Mouse (Mus musculus) adrenal gland, adult 8-10 months (tissue): ENCODE measurements around the gene Ppara. TPM values are rescaled to one million over a fixed set of nuclear protein-coding genes. Genes with fewer than 3 reads are reported as not detected.
"Not testable (repeated sequence)": the region's sequence is repeated elsewhere in the genome, so short reads cannot be mapped to it uniquely, and the experiment has no call there.

ENCODE experiments used
- DNase-seq: peaks from one replicate; pipeline ENCODE4 v3.0.0; 2022
- total RNA-seq, 4 experiments: library from RNA; stranded (reverse); gene quantifications; 2 replicates each; pipeline ENCODE4 v1.2.4; 2022

Ppara gene
- total RNA-seq, 4 experiments from 2014 or later: 6.9 to 25.9 (median 18.7) TPM

GRCm38 (mm10) chr15:85765022-85765421, 30.2 kb downstream of the Ppara start:
- DNase-seq: no peak

DNA sequence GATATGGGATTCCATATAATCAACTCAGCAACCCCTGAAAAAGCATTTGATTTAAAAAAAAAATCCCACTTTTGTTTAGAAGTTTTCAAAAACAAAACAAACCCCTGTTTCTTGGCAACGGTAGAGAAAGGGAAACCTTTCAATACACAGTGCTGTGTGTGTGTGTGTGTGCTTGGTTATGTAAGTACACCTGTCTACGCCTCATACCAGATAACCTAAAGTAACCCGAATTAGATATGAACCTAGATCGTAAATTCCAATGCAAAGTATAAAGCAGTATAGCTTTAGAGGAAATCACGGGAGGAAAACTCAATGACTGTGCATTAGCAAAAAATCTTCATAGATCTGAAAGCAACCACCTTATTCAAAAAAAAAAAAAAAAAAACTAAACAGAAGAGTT, 31.9 kb downstream of the Ppara start:
- DNase-seq: no peak

DNA sequence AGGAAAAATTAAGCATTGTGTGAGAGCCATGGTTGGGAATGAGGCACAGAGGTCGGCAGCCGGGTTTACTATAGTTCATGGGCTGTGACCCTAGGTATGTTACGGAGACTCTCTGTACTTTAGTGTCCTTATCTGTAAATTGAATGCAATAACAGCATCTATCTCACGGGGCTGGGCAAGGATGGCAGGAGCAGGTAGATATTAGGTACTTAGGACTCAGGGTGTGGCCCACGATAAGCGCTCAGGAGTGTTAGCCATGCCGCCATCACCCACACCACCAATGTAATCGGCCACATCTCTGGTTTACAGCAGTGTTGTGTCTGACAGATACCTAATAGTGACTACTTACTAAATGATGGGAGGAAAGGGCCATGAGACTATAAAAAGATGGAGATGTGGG, 34.2 kb downstream of the Ppara start:
- no peak for DNase-seq

DNA sequence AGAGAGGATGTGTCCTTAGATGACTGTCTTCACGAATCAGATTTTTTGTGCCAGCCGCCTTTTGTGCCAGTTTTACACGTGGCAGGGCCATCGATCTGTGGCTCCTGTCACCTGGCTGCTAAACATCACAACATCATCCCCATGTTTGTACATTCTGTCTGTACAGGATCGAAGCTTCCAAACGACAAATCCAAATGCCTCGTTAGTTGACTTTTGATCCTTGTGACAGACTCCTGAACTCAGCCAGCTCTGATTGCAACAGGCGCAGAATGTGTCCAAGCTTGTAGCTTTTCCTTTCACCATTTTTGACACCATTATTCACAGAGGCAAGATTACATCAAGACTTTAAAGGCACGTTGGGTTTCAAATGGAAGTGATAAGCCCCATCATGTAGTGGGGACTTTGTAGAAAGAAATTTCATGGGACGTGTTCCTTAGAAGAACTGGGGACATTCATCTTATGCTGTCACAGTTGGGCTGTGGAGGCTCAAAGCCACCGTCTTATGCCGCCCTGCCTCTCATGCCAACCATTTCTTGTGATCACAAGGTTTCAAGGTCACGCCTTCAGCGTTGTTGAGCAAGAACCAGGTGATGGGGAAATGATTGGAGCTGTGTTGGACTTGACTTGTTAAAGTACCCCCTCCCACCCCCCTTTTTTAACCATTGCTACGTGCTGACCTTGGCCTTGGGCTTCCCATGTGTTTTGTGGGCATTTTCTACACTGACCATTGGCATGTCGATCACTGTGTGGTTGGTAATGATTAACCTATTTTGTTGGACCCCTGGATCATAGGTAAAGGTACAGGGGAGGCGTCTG, 36.7 kb downstream of the Ppara start:
- no peak for DNase-seq

- no peak for DNase-seq
Measured at GRCm38 (mm10) chr15:85772146-85772740, 37.5 kb downstream of the Ppara start.

DNA sequence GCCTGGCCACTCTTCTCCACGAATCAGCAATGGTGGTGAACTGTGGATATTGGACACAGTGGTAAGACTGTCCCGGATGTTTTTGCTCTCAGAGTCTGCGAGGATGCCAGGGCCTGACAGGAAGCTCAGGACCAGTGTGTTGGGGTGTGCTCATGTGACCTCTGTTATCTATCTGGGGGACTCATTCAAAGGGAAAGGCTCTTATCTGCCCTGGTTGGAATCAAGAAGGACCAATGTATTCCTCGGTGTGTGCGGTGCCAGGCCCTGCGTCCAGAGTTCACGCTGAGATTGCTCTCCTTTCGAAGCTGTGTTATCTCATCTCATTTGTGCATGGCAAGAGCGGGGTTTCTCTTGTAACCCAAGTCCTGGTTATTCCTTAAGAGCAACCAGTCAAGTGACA, 39.6 kb downstream of the Ppara start:
- no peak for DNase-seq

DNA sequence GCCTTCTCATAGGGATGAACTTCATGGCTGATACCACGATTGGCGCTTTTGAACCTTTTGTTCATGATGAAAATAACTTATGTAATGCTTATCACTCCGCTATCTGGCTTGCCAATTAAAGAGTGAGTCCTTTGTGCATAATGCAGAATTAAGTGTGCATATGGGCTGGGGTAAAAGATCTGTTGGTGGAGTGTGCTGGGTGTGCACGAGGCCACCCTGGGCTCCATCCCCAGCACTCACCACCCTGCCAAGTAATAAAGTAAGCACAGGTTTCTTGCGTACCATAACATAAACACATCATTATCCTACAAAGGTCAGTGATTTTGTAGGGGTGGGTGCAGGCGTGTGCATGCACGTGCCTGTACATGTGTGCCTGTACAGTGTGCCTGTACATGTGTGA, 40.2 kb downstream of the Ppara start:
- no peak for DNase-seq

DNA sequence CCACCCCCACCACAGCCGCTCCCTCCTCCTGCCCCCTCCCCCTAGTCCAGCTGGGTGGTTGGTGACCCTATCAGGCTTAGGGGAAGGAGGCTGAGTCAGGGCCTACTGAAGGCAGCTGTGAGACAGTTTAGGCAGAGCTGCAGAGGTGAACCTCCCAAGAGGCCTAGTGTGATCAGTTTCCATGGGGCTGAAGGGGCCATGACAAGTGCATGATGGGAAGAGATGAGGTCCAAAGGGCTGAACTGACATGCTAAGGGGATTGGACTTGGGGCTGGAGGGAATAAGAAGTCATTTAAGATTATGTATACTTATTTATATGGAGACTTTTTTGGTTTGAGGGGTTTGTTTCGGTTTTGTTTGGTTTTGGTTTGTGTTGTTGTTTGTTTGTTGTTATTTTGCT, 41.5 kb downstream of the Ppara start:
- no peak for DNase-seq

DNA sequence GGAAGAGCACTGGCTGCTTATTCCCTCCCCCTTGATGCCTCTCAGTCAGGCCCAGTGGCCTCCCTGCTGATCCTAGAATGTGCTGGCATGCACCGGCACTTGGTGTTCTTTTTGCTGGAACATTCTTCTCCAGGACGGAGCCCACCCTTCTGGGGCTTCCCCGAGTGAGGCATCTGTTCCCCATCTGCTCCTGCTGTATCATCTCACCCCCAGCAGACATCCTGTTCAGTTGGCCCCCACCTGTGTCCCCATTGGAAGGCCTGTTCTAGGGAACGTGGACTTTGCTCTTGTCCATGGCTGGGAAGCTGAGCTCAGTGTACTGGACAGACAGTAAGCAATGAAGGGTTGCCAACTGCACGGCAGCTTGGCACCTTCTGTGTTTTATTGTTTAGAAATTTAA, 42.0 kb downstream of the Ppara start:
- DNase-seq: no peak

DNA sequence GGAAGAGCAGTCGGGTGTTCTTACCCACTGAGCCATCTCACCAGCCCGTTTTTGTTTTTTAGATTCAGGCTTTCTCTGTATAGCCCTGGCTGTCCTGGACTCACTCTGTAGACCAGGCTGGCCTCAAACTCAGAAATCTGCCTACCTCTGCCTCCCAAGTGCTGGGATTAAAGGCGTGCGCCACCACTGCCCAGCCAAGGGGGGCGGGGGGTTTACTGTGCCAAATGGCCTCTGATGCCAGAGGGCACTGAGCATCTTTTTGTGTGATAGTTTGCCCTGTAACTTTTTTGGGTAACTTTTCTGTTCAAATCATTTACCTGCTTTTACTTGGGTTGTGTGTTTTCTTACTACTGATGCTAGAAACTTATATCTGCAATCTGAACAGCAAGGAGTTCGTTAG, 44.1 kb downstream of the Ppara start:
- DNase-seq: not testable (repeated sequence)

DNA sequence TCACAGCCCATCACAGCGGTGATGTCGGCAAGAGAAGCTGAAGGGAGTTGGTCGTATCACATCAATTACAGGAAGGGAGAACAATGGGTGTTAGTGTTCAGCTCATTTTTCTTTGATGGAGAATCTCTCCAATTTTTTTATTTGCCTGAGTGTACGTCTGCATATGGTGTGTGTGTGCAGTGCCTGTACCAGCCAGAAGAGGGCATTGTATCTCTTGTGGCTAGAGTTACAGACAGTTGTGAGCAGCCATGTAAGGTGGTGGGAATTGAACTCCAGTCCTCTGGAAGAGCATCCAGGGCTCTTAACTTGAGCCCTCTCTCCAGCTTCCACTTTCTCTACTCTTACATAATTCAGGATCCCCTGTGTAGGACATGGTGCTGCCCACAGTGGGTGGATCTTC, 48.4 kb downstream of the Ppara start:
- DNase-seq: no peak

- DNase-seq: no peak
Measured at GRCm38 (mm10) chr15:85784341-85784740, 49.6 kb downstream of the Ppara start.

GRCm38 (mm10) chr15:85786711-85787110, 51.9 kb downstream of the Ppara start:
- DNase-seq: no peak

- DNase-seq: no peak
Measured at GRCm38 (mm10) chr15:85787482-85787881, 52.7 kb downstream of the Ppara start.

- DNase-seq: no peak
Measured at GRCm38 (mm10) chr15:85788051-85788450, 53.3 kb downstream of the Ppara start.

DNA sequence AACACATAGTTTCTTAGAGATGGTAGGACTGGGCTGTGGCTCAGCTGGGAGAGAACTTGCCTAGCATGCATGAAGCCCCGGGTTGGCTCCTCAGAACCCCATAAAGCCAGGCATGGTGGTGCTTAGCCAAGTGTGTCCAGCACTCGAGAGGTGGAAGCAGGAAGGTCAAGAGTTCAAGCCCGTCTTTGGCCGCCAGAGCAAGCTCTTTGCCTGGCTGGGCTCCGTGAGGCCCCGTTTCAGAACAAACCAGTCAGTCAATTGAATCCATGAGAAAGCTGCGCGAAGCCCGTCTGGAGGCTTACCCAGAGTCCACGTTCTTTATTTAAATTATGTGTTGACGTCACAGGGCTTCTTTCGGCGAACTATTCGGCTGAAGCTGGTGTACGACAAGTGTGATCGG, 53.9 kb downstream of the Ppara start:
- no peak for DNase-seq

GRCm38 (mm10) chr15:85791449-85791848, 56.7 kb downstream of the Ppara start:
- no peak for DNase-seq

DNA sequence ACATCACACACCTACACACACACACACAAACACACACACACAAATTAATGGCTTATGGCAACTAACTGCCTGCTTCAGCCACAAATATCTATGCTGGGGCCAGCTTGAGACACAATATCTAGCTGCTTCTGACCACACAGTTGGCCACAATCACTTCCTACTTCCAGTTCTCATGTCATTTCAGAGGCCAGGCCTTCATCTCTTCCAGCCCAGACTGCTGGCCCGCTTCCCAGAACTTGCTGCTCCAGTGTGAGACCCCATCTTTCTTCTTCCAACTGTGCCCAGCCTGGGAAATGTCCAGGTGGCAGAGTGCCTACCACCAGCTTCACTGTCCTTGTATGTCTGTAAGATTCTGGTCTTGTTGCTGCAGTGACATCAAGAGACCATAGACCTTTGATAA, 58.0 kb downstream of the Ppara start:
- no peak for DNase-seq

DNA sequence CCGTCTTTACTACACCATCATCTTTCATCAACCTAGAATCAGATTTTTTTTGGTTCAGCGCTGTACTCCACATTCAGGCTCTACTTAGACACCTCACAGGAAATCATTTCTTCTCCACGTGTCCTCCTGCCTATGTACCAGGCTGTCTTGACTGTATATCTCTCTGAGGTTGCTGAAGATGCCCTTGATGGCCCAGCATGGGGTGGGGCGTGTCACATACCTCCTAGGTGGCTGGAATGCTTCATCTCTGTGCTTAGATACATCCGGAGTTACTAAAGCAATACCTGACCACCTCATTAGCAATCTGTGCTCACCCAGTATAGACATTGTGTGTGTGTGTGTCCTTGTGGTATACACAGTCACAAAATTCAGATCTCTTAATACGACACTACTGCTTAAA, 60.7 kb downstream of the Ppara start:
- DNase-seq: no peak

DNA sequence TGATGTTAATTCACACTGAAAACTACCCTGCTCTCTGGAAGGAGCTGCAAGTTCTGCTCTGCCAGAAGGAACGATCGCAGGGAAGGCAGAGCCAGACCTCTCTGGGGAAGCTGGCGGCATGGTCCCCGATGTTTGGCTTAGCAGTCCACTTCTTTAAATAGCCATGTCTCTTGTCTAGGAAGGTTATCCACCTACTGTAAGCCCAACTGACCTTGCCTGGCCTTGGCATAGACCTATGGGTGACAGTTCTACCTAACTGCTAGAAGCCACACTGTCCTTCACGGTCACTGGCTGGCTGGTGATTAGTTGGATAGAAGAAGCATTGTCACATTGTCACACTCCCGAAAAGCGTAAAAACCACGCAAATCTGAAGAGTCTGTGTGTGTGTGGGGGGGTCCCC, 63.9 kb downstream of the Ppara start:
- no peak for DNase-seq

GRCm38 (mm10) chr15:85802931-85803330, 68.1 kb downstream of the Ppara start:
- DNase-seq: no peak

DNA sequence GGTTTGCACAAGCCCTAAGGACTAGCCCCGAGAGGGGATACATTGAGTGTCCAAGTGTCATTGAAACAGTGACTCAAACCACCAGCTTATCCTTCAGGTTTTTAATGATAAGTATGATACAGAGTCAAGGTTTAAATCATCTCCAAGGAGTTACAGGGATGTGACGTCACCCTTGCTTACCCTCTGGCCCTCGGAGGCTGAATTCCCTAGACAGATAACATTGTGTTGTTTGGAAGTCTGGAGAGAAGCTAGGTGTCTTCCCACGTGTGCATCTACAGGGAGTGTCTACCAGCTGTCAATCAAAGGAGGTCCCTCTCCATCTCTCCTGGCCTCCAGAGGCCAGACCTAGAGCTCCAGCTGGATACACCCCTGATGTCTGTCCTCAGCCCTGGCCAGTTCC, 72.1 kb downstream of the Ppara start:
- DNase-seq: no peak

GRCm38 (mm10) chr15:85807404-85807803, 72.6 kb downstream of the Ppara start:
- no peak for DNase-seq

DNA sequence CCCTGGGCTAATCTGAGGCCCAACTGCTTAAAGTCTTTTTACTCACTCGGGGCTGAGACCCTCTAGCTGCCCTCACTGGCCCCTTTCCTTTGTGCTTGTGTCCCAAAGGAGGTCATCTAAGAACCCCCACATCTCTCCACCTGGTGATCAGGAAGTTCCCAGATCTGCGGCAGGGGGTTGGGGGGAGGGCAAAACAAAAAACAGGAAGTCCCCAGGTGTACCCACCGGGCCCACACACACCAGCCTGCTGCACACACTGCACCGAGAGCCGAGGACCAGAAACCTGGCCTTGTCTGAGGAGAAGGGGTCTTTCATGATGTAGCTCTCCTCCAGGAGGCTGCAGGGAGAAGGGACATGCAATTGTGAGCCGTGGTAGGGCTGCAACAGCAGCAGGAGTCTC, 73.2 kb downstream of the Ppara start:
- no peak for DNase-seq
